Mouse (Mus musculus) cerebellum, postnatal 10 days (tissue): ENCODE data around the gene Tfeb.

Experiments
- DNase-seq, 2 experiments: peaks; one replicate each; pipeline ENCODE4 v3.0.0; 2021; ENCODE audit warnings: mixed read lengths in 2 of 2

The Tfeb gene

GRCm38 (mm10) chr17:47833628-47834481 lies 97.0 kb downstream of the Tfeb start:
- no peak for DNase-seq

GRCm38 (mm10) chr17:47834482-47834767 lies 97.6 kb downstream of the Tfeb start, which contains the start of gene Mdfi:
Gene Mdfi, minus strand, starts transcription at chr17:47834691.
- DNase-seq = no peak

GRCm38 (mm10) chr17:47837808-47838207 lies 101.0 kb downstream of the Tfeb start:
- no peak for DNase-seq

- DNase-seq = no peak
Measured at GRCm38 (mm10) chr17:47841521-47841920, 104.7 kb downstream of the Tfeb start.
